Mouse (Mus musculus): Measurements from ENCODE around the gene Add1. TPM values are rescaled to one million over a fixed set of nuclear protein-coding genes. Genes with fewer than 3 reads are reported as not detected.

Add1 gene
- polyA plus RNA-seq, 1 experiment from 2014 or later, result 206 TPM

- no peak for ATAC-seq (ENCODE audit: low FRiP score, low read depth)
- Histone ChIP-seq H3K27me3 (no peaks in the 10 kb centered on the region), H3K9ac (replicated peaks) (no peak overlapping the region), H3K9me3 (no peaks in the 10 kb centered on the region), H3K4me2 (replicated peaks) (no peak overlapping the region), H3K27ac (replicated peaks) (no peak overlapping the region), H3K4me3 (no peak overlapping the region), H3K4me1 (no peaks in the 10 kb centered on the region), H3K36me3 (no peaks in the 10 kb centered on the region)
- WGBS, result 88% methylated on average over 5 of the region's 5 CpGs
Measured at GRCm38 (mm10) chr5:34534776-34535581, 38.5 kb upstream of the Add1 start.

- H3K9me3 ChIP-seq, result no peaks in the 10 kb centered on the region
- ATAC-seq (ENCODE audit: low FRiP score, low read depth), result no peak
- WGBS, result 80% methylated on average over 7 of the region's 7 CpGs
- no peaks in the 10 kb centered on the region for H3K4me1 ChIP-seq
- no peaks in the 10 kb centered on the region for H3K27me3 ChIP-seq
- H3K4me2 ChIP-seq (replicated peaks), result no peak overlapping the region
- no peak overlapping the region for H3K4me3 ChIP-seq
- H3K36me3 ChIP-seq, result no peaks in the 10 kb centered on the region
- H3K27ac ChIP-seq (replicated peaks), result no peak overlapping the region
- H3K9ac ChIP-seq (replicated peaks), result no peak overlapping the region
Measured at GRCm38 (mm10) chr5:34535831-34536230, 37.6 kb upstream of the Add1 start.

GRCm38 (mm10) chr5:34538079-34538478 lies 35.4 kb upstream of the Add1 start:
- no peak overlapping the region for H3K4me2 ChIP-seq (replicated peaks)
- no peak overlapping the region for H3K4me3 ChIP-seq
- no peak overlapping the region for H3K9ac ChIP-seq (replicated peaks)
- no peaks in the 10 kb centered on the region for H3K9me3 ChIP-seq
- 72% methylated on average over 7 of the region's 7 CpGs for WGBS
- no peaks in the 10 kb centered on the region for H3K27me3 ChIP-seq
- H3K36me3 ChIP-seq, result no peaks in the 10 kb centered on the region
- no peak overlapping the region for H3K27ac ChIP-seq (replicated peaks)
- no peaks in the 10 kb centered on the region for H3K4me1 ChIP-seq
- ATAC-seq (ENCODE audit: low FRiP score, low read depth), result no peak

GRCm38 (mm10) chr5:34538527-34538926 lies 34.9 kb upstream of the Add1 start:
- H3K9ac ChIP-seq (replicated peaks), result no peak overlapping the region
- no peaks in the 10 kb centered on the region for H3K36me3 ChIP-seq
- H3K27me3 ChIP-seq, result no peaks in the 10 kb centered on the region
- no peak overlapping the region for H3K4me2 ChIP-seq (replicated peaks)
- WGBS, result 40% methylated on average over 5 of the region's 5 CpGs
- no peak overlapping the region for H3K27ac ChIP-seq (replicated peaks)
- no peak for ATAC-seq (ENCODE audit: low FRiP score, low read depth)
- H3K4me1 ChIP-seq, result no peaks in the 10 kb centered on the region
- no peak overlapping the region for H3K4me3 ChIP-seq
- H3K9me3 ChIP-seq, result no peaks in the 10 kb centered on the region

GRCm38 (mm10) chr5:34539121-34539520 lies 34.3 kb upstream of the Add1 start:
- H3K9me3 ChIP-seq, result no peaks in the 10 kb centered on the region
- H3K36me3 ChIP-seq, result no peaks in the 10 kb centered on the region
- no peak overlapping the region for H3K4me2 ChIP-seq (replicated peaks)
- no peak overlapping the region for H3K27ac ChIP-seq (replicated peaks)
- H3K4me3 ChIP-seq, result no peak overlapping the region
- H3K4me1 ChIP-seq, result no peaks in the 10 kb centered on the region
- no peak overlapping the region for H3K9ac ChIP-seq (replicated peaks)
- 95% methylated on average over 2 of the region's 2 CpGs for WGBS
- ATAC-seq (ENCODE audit: low FRiP score, low read depth), result no peak
- H3K27me3 ChIP-seq, result no peaks in the 10 kb centered on the region

GRCm38 (mm10) chr5:34542166-34542565 lies 31.3 kb upstream of the Add1 start:
- ATAC-seq (ENCODE audit: low FRiP score, low read depth), result no peak
- H3K27ac ChIP-seq (replicated peaks), result no peak overlapping the region

GRCm38 (mm10) chr5:34543114-34543513 lies 30.4 kb upstream of the Add1 start:
- Histone ChIP-seq H3K4me1 (no peaks in the 10 kb centered on the region), H3K36me3 (no peaks in the 10 kb centered on the region), H3K9me3 (no peaks in the 10 kb centered on the region), H3K4me3 (no peak overlapping the region), H3K4me2 (replicated peaks) (no peak overlapping the region), H3K27ac (replicated peaks) (no peak overlapping the region), H3K9ac (replicated peaks) (no peak overlapping the region), H3K27me3 (no peaks in the 10 kb centered on the region)
- no peak for ATAC-seq (ENCODE audit: low FRiP score, low read depth)
- WGBS, result 62% methylated on average over 4 of the region's 4 CpGs

More at GRCm38 (mm10) chr5:34542166-34542565, 31.3 kb upstream of the Add1 start:
- Histone ChIP-seq H3K9ac (replicated peaks) (no peak overlapping the region), H3K9me3 (no peaks in the 10 kb centered on the region), H3K36me3 (no peaks in the 10 kb centered on the region), H3K27me3 (no peaks in the 10 kb centered on the region), H3K4me3 (no peak overlapping the region), H3K4me2 (replicated peaks) (no peak overlapping the region), H3K4me1 (no peaks in the 10 kb centered on the region)
- WGBS, result 82% methylated on average over 1 of the region's 1 CpGs

- Histone ChIP-seq H3K27me3 (no peaks in the 10 kb centered on the region), H3K27ac (replicated peaks) (no peak overlapping the region), H3K9me3 (no peaks in the 10 kb centered on the region), H3K4me1 (peaks cover 12% of the 10 kb centered on the region), H3K9ac (replicated peaks) (no peak overlapping the region), H3K36me3 (peaks cover 11% of the 10 kb centered on the region), H3K4me2 (replicated peaks) (no peak overlapping the region), H3K4me3 (no peak overlapping the region)
- no peak for ATAC-seq (ENCODE audit: low FRiP score, low read depth)
Measured at GRCm38 (mm10) chr5:34547410-34547809, 26.1 kb upstream of the Add1 start.

GRCm38 (mm10) chr5:34549135-34549482 lies 24.4 kb upstream of the Add1 start:
- Histone ChIP-seq H3K36me3 (peaks cover 24% of the 10 kb centered on the region), H3K27me3 (no peaks in the 10 kb centered on the region), H3K9ac (replicated peaks) (peak overlapping the region; percentile 94; the same call in 1 of the 2 replicates), H3K4me1 (peaks cover 12% of the 10 kb centered on the region), H3K9me3 (no peaks in the 10 kb centered on the region), H3K27ac (replicated peaks) (no peak overlapping the region), H3K4me3 (peak overlapping the region; percentile 79), H3K4me2 (replicated peaks) (peak overlapping the region; percentile 68)
- WGBS, result 24% methylated on average over 8 of the region's 8 CpGs
- peak; percentile 31 for ATAC-seq (ENCODE audit: low FRiP score, low read depth)

- peak; percentile 87 for ATAC-seq (ENCODE audit: low FRiP score, low read depth)
- H3K9me3 ChIP-seq, result no peaks in the 10 kb centered on the region
- peak overlapping the region; percentile 71 for H3K27ac ChIP-seq (replicated peaks)
- H3K4me2 ChIP-seq (replicated peaks), result peak overlapping the region; percentile 68
- H3K36me3 ChIP-seq, result peaks cover 29% of the 10 kb centered on the region
- under 1% methylated on average over 49 of the region's 49 CpGs for WGBS
- H3K9ac ChIP-seq (replicated peaks), result peak overlapping the region; percentile 94
- H3K4me3 ChIP-seq, result peak overlapping the region; percentile 79
- peaks cover 12% of the 10 kb centered on the region for H3K4me1 ChIP-seq
- no peaks in the 10 kb centered on the region for H3K27me3 ChIP-seq
Measured at GRCm38 (mm10) chr5:34549483-34550221, 23.8 kb upstream of the Add1 start.

GRCm38 (mm10) chr5:34550251-34550650 lies 23.2 kb upstream of the Add1 start:
- no peak overlapping the region for H3K27ac ChIP-seq (replicated peaks)
- H3K9ac ChIP-seq (replicated peaks), result peak overlapping the region; percentile 94
- H3K36me3 ChIP-seq, result peaks cover 35% of the 10 kb centered on the region
- no peaks in the 10 kb centered on the region for H3K9me3 ChIP-seq
- ATAC-seq (ENCODE audit: low FRiP score, low read depth), result no peak
- H3K4me1 ChIP-seq, result peaks cover 12% of the 10 kb centered on the region
- peak overlapping the region; percentile 79 for H3K4me3 ChIP-seq
- WGBS, result 22% methylated on average over 6 of the region's 6 CpGs
- H3K4me2 ChIP-seq (replicated peaks), result peak overlapping the region; percentile 68
- no peaks in the 10 kb centered on the region for H3K27me3 ChIP-seq

- peaks cover 12% of the 10 kb centered on the region for H3K4me1 ChIP-seq
- H3K4me2 ChIP-seq (replicated peaks), result no peak overlapping the region
- H3K9ac ChIP-seq (replicated peaks), result no peak overlapping the region
- no peak overlapping the region for H3K27ac ChIP-seq (replicated peaks)
- H3K36me3 ChIP-seq, result peaks cover 51% of the 10 kb centered on the region
- H3K9me3 ChIP-seq, result no peaks in the 10 kb centered on the region
- WGBS, result 94% methylated on average over 4 of the region's 4 CpGs
- no peak for ATAC-seq (ENCODE audit: low FRiP score, low read depth)
- H3K4me3 ChIP-seq, result no peak overlapping the region
- no peaks in the 10 kb centered on the region for H3K27me3 ChIP-seq
Measured at GRCm38 (mm10) chr5:34551821-34552220, 21.6 kb upstream of the Add1 start.
